Mouse (Mus musculus) adrenal gland, adult 18-20 months (tissue): ENCODE measurements at regions not wholly inside any gene's neighbourhood (a gene's known extent, or its start where the extent isn't known, plus 50 kb on each side); places are given as distances from the start of the nearest gene placed in this dataset.

Source experiments
- DNase-seq, 2 experiments: peaks; one replicate each; pipeline ENCODE4 v3.0.0; 2021 to 2022; ENCODE audit warnings: low spot score in 2 of 2

DNA sequence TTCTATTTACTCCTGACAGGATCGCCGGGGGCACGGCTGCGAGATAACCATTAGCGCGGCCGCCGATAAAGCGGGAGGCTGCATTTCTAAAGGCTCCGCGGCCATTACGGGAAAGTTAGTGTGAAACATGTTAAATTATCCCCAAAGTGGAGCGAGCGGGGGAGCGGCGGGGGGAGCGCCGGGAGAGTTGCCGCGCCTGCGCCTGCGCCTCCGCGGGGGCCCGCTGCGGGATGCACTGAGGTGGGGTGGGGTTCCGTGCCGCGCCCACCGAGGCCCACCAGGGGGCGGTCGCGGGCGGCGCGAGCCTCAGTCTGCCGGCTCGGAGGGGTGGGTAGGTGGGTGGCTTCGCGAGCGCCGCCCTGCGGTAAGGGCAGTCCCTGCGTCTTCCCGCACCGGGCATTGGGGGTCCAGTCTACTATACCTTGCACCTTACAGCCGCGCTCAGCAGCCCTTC lies 71.8 kb upstream of the Pax2 start:
- DNase-seq: peak; percentile 26 to 49

DNA sequence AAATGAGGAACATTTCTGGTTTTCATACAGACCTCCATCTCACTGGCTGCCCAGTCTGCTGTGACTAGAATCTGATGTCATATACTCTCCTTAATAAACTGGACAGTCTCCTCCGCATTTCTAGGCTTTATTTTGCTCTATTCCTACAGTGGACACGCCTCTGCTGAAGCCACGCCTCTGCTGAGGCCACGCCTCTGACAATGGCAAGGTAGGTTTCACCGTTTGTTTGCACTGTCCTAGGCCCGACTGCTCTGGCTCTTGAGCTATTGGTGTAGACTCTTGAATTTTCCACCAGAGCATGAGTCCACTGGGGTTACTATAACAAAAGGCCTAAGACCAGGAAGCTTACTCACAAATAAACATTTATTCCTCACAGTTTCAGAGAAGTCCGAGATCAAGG lies 69.8 kb upstream of the Pax2 start:
- DNase-seq: no peak

DNA sequence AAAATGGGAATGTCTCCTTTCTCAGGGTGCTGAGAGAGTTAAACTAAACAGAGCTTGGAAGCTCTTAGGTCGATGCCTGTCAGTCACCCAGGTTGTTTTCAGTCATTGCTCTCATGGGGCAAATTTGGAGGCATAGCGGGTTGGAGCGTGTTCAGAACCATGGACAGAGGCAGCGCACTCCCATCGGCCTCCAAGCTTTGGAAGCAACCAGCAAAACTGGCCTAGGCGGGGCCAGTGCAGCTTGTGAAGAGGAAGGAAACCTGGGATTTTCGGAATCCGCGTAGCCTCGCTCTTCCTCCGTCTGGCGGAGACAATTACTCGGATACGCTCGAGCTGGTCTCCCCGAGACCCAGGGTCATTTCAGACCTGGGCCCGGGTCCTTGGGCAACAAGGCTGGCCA lies 63.4 kb upstream of the Pax2 start:
- peak; percentile 57 to 61 for DNase-seq

DNA sequence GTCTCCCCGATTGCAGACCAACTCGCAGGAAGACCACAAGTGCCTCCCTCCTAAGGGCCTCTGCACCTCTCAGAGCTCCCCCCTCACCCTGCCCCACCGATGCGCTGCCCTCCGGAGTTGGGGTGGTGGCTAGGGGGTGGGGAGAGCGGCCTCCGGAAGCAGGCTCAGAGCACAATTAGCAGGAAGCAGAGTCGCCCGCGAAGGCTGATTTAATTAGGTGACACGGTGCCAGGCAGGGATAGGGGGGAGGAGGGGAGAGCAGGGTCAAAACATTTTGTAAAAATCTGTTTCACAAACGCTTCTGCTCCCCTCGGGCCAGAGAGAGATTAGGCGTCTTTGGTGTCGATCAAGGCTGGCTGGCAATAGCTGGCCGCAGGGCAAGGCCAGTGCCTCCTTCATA lies 63.0 kb upstream of the Pax2 start:
- no peak for DNase-seq

DNA sequence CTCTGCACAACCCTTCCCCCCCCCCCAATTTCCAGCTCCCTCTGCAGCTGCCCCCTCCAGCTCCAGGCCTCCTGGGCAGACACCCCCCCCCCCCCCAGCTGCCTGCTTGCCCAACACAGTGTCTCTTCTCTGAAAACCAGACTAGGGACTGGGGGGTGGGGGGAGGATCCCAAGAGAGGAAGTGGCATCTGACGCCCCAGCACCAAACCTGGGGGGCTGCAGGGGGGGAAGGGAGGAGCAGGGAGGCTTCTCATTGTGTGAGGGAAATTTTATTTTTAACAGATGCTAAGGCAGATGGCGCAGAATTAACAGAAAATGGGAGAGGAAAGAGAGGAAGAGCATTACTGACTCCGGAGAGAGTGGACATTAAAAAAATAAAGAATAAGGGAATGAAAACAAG lies 60.5 kb upstream of the Pax2 start:
- no peak for DNase-seq

DNA sequence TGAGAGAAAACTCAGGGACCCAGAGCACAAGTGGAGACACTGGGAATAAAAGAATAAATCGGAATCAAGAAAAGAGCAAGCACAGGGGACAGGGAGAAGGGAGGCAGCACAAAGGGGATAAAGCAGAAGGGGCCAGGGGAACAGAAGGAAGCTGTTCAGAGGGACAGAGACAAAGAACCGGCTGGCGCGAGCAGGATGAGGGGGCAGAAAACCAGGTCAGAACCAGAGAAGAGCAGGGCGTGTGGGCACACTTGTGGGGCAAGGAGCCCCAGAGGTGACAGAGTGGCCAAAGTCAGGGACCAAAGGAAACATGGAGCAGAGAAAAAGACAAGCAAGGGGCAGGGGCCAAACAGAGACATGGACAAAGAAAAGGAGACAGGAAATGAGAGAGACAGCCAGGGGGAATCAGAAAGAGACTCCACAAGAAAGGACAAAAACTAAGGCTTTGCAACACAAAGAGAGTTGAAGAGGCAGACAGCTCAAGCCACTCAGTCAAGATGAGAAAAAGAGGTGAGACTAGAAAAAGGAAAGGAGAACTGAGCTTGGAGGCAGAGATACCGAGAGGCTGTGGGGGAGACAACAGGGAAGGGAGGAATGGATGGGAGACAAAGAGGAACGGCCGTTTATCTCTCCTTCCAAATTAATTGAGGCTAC lies 59.7 kb upstream of the Pax2 start:
- DNase-seq: no peak

DNA sequence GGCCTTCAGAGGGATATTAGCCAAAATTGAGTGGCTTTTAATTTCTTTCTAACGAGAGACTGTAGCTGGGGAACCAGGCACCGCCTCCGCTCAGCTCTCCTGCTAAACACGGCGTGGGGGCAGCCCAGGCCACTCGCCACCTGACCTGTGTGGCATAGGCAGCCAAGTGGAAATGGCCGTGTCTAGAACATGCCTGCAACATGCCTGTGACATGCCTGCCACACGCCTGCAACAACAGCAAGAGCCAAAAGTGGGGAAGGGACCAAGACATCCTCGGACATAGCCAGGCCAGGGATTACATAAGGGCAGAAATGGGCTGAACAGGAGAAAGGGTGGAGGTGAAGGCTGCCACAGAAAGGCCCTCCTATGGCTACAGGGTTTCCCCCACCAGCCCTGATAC lies 59.1 kb upstream of the Pax2 start:
- DNase-seq: no peak

DNA sequence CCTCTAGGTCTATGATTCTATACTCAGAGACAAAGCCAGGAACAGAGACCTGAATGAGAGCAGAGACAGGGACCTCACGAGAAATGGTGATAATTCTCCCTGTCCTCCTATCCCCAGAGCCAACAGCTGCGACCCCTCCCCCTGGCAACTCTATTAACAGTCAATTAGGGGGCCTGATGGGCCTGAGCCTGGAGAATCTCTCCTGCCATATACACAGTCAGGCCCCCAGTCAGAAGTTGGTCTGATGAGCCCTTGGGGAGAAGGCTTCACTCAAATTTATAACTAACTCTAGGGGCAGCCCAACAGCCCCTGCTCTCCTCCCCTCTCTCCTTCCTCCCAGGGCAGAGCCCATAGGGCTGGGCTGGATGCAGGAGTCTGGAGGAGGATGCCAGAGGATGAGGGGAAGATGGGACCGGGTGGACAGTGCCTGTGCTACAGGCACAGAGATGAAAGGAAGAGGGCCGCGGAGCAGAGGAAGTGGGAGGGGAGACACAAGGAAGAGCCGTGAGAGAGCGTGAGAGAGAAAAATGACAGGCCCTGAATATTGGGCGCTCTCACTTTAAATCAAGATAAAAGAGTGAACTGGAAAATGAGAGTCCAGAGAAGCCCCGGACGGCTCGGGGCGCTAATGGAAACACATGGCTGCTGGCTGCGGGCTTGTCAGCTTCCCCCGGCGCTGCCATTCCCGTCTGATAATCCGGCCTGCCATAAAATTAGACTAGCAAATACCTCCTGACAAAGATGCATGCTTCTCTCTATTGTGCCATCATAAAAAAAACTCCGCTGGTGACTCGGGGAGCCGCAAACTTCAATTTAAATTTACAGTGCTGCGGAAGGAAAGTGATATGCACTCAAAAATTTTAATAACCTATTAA lies 57.2 kb upstream of the Pax2 start:
- no peak for DNase-seq
